In genomic region chr3:97682576-97682975, GRCm38 (mm10) we compare ENCODE assay signal across 10 mouse cellular contexts. TPM values are rescaled to one million over a fixed set of nuclear protein-coding genes. Genes with fewer than 3 reads are reported as not detected.
A peak's percentile ranks its signal among the peaks of the same experiment; 100 is the strongest.
DNase-seq lines count a peak whose midpoint lies in the region; ATAC-seq and TF ChIP-seq lines count a peak whose summit lies in the region.
"Had no signal": no experiment of that assay in that cellular context is flagged by ENCODE, and none has a peak within 500 bp of the region (broad histone marks: within the 10 kb centered on the region; RNA-seq: fewer than 3 reads in every experiment).

No protein-coding gene starts in this region.

- no peak for ATAC-seq in kidney, embryonic 16.5 days (ENCODE audit: low FRiP score, low TSS enrichment)
- ATAC-seq in embryonic facial prominence, embryonic 13.5 days (ENCODE audit: insufficient number of reproducible peaks, insufficient read depth, low FRiP score, low TSS enrichment, low read depth): no peak
- ATAC-seq in intestine, embryonic 16.5 days: no peak
- ATAC-seq in midbrain, postnatal 0 days (ENCODE audit: low FRiP score): no peak

- no peaks in the 10 kb centered on the region for H3K9me3 ChIP-seq in kidney, embryonic 16.5 days (ENCODE audit: low read length)
- no peaks in the 10 kb centered on the region for H3K9me3 ChIP-seq in embryonic facial prominence, embryonic 13.5 days
- no peaks in the 10 kb centered on the region for H3K9me3 ChIP-seq in intestine, embryonic 16.5 days (ENCODE audit: control insufficient read depth, low read length)
- no peaks in the 10 kb centered on the region for H3K9me3 ChIP-seq in midbrain, postnatal 0 days (ENCODE audit: low read length)

- H3K27me3 ChIP-seq in kidney, embryonic 16.5 days (ENCODE audit: insufficient read depth, low read length): peaks cover 4% of the 10 kb centered on the region; the same call in 1 of the 2 replicates
- H3K27me3 ChIP-seq in embryonic facial prominence, embryonic 13.5 days: peaks cover 25% of the 10 kb centered on the region
- H3K27me3 ChIP-seq in intestine, embryonic 16.5 days (replicated peaks; ENCODE audit: control insufficient read depth, insufficient read depth, low read length): no peaks in the 10 kb centered on the region
- no peaks in the 10 kb centered on the region for H3K27me3 ChIP-seq in midbrain, postnatal 0 days (ENCODE audit: insufficient read depth, low read length)
- H3K27me3 ChIP-seq in cerebellum, adult 2 months (ENCODE audit: control insufficient read depth, insufficient read depth, low read length): no peaks in the 10 kb centered on the region

- no peak for DNase-seq in kidney, adult 11 months
- no peak for DNase-seq in midbrain, postnatal 0 days (ENCODE audit: low spot score)
- no peak for DNase-seq in cerebellum, adult 2 months
- no peak for DNase-seq in left cerebral cortex, adult 8-10 months (ENCODE audit: low spot score in 2 of 2)
- DNase-seq in adipocyte (ENCODE audit: low spot score): no peak

- no peaks in the 10 kb centered on the region for H3K36me3 ChIP-seq in kidney, embryonic 16.5 days (ENCODE audit: insufficient read depth, low read length)
- H3K36me3 ChIP-seq in embryonic facial prominence, embryonic 13.5 days: no peaks in the 10 kb centered on the region
- no peaks in the 10 kb centered on the region for H3K36me3 ChIP-seq in intestine, embryonic 16.5 days (ENCODE audit: control insufficient read depth, insufficient read depth, low read length)
- H3K36me3 ChIP-seq in midbrain, postnatal 0 days (ENCODE audit: insufficient read depth, low read length): no peaks in the 10 kb centered on the region

- H3K4me2 ChIP-seq in kidney, embryonic 16.5 days (replicated peaks; ENCODE audit: low read depth, low read length): peak overlapping the region; percentile 95
- peak overlapping the region; percentile 83 for H3K4me2 ChIP-seq in embryonic facial prominence, embryonic 13.5 days
- H3K4me2 ChIP-seq in intestine, embryonic 16.5 days (ENCODE audit: low read depth, low read length): peak overlapping the region; percentile 59
- peak overlapping the region; percentile 61 for H3K4me2 ChIP-seq in midbrain, postnatal 0 days (ENCODE audit: low read depth, low read length, poor library complexity, severe bottlenecking)

- no peak overlapping the region for H3K27ac ChIP-seq in kidney, embryonic 16.5 days (ENCODE audit: low read length)
- H3K27ac ChIP-seq in embryonic facial prominence, embryonic 13.5 days: no peak overlapping the region
- no peak overlapping the region for H3K27ac ChIP-seq in intestine, embryonic 16.5 days (ENCODE audit: low read length)
- H3K27ac ChIP-seq in midbrain, postnatal 0 days (ENCODE audit: low read depth, low read length): no peak overlapping the region
- H3K27ac ChIP-seq in cerebellum, adult 2 months (ENCODE audit: insufficient read depth, low read length): no peak overlapping the region

- TF ChIP-seq POLR2A in cerebellum, adult 2 months (IDR thresholded peaks at IDR 0.05; ENCODE audit: borderline replicate concordance, insufficient read depth, low read length): no peak

- H3K4me3 ChIP-seq in kidney, embryonic 16.5 days (ENCODE audit: low read length): peak overlapping the region; percentile 51
- H3K4me3 ChIP-seq in embryonic facial prominence, embryonic 13.5 days: 0 out of 2 replicates have a peak overlapping the region, but pooled peaks have one; percentile 46
- peak overlapping the region; percentile 42 for H3K4me3 ChIP-seq in intestine, embryonic 16.5 days (ENCODE audit: low read length)
- peak overlapping the region; percentile 37; the same call in 1 of the 2 replicates for H3K4me3 ChIP-seq in midbrain, postnatal 0 days (ENCODE audit: low read depth, low read length)
- H3K4me3 ChIP-seq in cerebellum, adult 2 months (replicated peaks; ENCODE audit: insufficient read depth, low read depth, low read length): no peak overlapping the region

- 28% methylated on average over 5 of the region's 5 CpGs for WGBS in kidney, embryonic 16.5 days
- WGBS in embryonic facial prominence, embryonic 13.5 days: 22% methylated on average over 5 of the region's 5 CpGs
- WGBS in intestine, embryonic 16.5 days: 25% methylated on average over 5 of the region's 5 CpGs
- 27% methylated on average over 5 of the region's 5 CpGs for WGBS in midbrain, postnatal 0 days
- 42% methylated on average over 5 of the region's 5 CpGs for WGBS in cerebellum, adult 2 months

- no peak for TF ChIP-seq CTCF in midbrain, postnatal 0 days (IDR thresholded peaks at IDR 0.05)
- no peak for TF ChIP-seq CTCF in cerebellum, adult 2 months (IDR thresholded peaks at IDR 0.05; ENCODE audit: borderline replicate concordance, insufficient read depth, low read depth, low read length)

- H3K9ac ChIP-seq in kidney, embryonic 16.5 days (replicated peaks; ENCODE audit: low read length): peak overlapping the region; percentile 71; the same call in 1 of the 2 replicates
- H3K9ac ChIP-seq in embryonic facial prominence, embryonic 13.5 days: no peak overlapping the region
- H3K9ac ChIP-seq in intestine, embryonic 16.5 days (ENCODE audit: low read depth, low read length): peak overlapping the region; percentile 61; the same call in 1 of the 2 replicates
- H3K9ac ChIP-seq in midbrain, postnatal 0 days (replicated peaks; ENCODE audit: low read length, poor library complexity, severe bottlenecking): no peak overlapping the region

- H3K4me1 ChIP-seq in kidney, embryonic 16.5 days (ENCODE audit: insufficient read depth, low read length): peaks cover 29% of the 10 kb centered on the region
- H3K4me1 ChIP-seq in embryonic facial prominence, embryonic 13.5 days: peaks cover 20% of the 10 kb centered on the region
- peaks cover 21% of the 10 kb centered on the region for H3K4me1 ChIP-seq in intestine, embryonic 16.5 days (ENCODE audit: control insufficient read depth, insufficient read depth, low read length)
- H3K4me1 ChIP-seq in midbrain, postnatal 0 days (ENCODE audit: insufficient read depth, low read length): peaks cover 9% of the 10 kb centered on the region; the same call in 1 of the 2 replicates
- no peaks in the 10 kb centered on the region for H3K4me1 ChIP-seq in cerebellum, adult 2 months (ENCODE audit: control insufficient read depth, insufficient read depth, low read length)

RNA-seq across cellular contexts. Expression of gene Gm17651, which starts 8.1 kb away (rescaled TPM):
- not detected in 2 replicates for polyA plus RNA-seq in kidney, embryonic 16.5 days (2015; fragmentation: Nextera tagmentation; extraction: Ambion mirVana)
- polyA plus RNA-seq in embryonic facial prominence, embryonic 13.5 days (2015; fragmentation: Nextera tagmentation; extraction: Ambion mirVana): not detected in 2 replicates
- polyA plus RNA-seq in intestine, embryonic 16.5 days (2015; fragmentation: Nextera tagmentation; extraction: Ambion mirVana): not detected in 2 replicates
- total RNA-seq in midbrain, postnatal 0 days (2014; rRNA removed): not detected in 2 replicates
- polyA plus RNA-seq in midbrain, postnatal 0 days (2015; fragmentation: Nextera tagmentation; extraction: Ambion mirVana): not detected in 2 replicates
- polyA plus RNA-seq in cerebellum, adult 2 months (2012; rRNA removed): not detected in 2 replicates
- not detected for total RNA-seq in left cerebral cortex, adult 8-10 months (2022)
- total RNA-seq: layer of hippocampus, postnatal 10 days had no signal
- polyA plus RNA-seq: neural tube, embryonic 14.5 days had no signal

RNA-seq across cellular contexts. Expression of gene Prkab2, which starts 24.6 kb away (rescaled TPM):
- 6.4 and 6.9 TPM in 2 replicates for polyA plus RNA-seq in kidney, embryonic 16.5 days (2015; fragmentation: Nextera tagmentation; extraction: Ambion mirVana)
- polyA plus RNA-seq in embryonic facial prominence, embryonic 13.5 days (2015; fragmentation: Nextera tagmentation; extraction: Ambion mirVana): 6.7 and 7.0 TPM in 2 replicates
- 5.5 and 5.8 TPM in 2 replicates for polyA plus RNA-seq in intestine, embryonic 16.5 days (2015; fragmentation: Nextera tagmentation; extraction: Ambion mirVana)
- 30.4 and 33.1 TPM in 2 replicates for total RNA-seq in midbrain, postnatal 0 days (2014; rRNA removed)
- 17.6 and 18.1 TPM in 2 replicates for polyA plus RNA-seq in midbrain, postnatal 0 days (2015; fragmentation: Nextera tagmentation; extraction: Ambion mirVana)
- polyA plus RNA-seq in cerebellum, adult 2 months (2012; rRNA removed): 26.6 and 26.8 TPM in 2 replicates
- total RNA-seq in left cerebral cortex, adult 8-10 months (2022): 10 to 100 TPM; 27.4 to 28.4 (median 27.6) TPM

RNA-seq across cellular contexts. Expression of gene Fmo5, which starts 54.0 kb away (rescaled TPM):
- polyA plus RNA-seq in kidney, embryonic 16.5 days (2015; fragmentation: Nextera tagmentation; extraction: Ambion mirVana): 3.4 and 4.2 TPM in 2 replicates
- polyA plus RNA-seq in embryonic facial prominence, embryonic 13.5 days (2015; fragmentation: Nextera tagmentation; extraction: Ambion mirVana): 2.1 and 3.1 TPM in 2 replicates
- polyA plus RNA-seq in intestine, embryonic 16.5 days (2015; fragmentation: Nextera tagmentation; extraction: Ambion mirVana): 50.4 and 57.8 TPM in 2 replicates
- total RNA-seq in midbrain, postnatal 0 days (2014; rRNA removed): 0.38 and 0.71 TPM in 2 replicates
- polyA plus RNA-seq in midbrain, postnatal 0 days (2015; fragmentation: Nextera tagmentation; extraction: Ambion mirVana): 0.60 and 0.75 TPM in 2 replicates
- 2.3 and 2.8 TPM in 2 replicates for polyA plus RNA-seq in cerebellum, adult 2 months (2012; rRNA removed)
- total RNA-seq in left cerebral cortex, adult 8-10 months (2022): 1 to 10 TPM; 4.2 to 4.8 (median 4.3) TPM

Comparison
In these comparisons a context has a peak if more than half of its experiments do, and no peak if none do; other contexts are left out.
1. H3K9ac ChIP-seq: peak in kidney, embryonic 16.5 days (single experiment) and intestine, embryonic 16.5 days (single experiment); none in embryonic facial prominence, embryonic 13.5 days (single experiment) and midbrain, postnatal 0 days (single experiment).
2. Peak in every context shown above with its lines, with median percentiles within 50 percentile points of each other: H3K4me2 ChIP-seq.